Mouse (Mus musculus) lung, postnatal 36 days (tissue): ENCODE measurements around the gene Ubl3.

Experiments
- DNase-seq: peaks from one replicate; pipeline ENCODE4 v3.0.0; 2022; ENCODE audit warnings: mixed read lengths

The Ubl3 gene

GRCm38 (mm10) chr5:148522378-148522777 is 30.2 kb downstream of the Ubl3 start:
- DNase-seq: no peak

GRCm38 (mm10) chr5:148517445-148517844 is 35.1 kb downstream of the Ubl3 start:
- DNase-seq: no peak

GRCm38 (mm10) chr5:148512042-148512640 is 40.4 kb downstream of the Ubl3 start:
- DNase-seq: peak; percentile 74

GRCm38 (mm10) chr5:148510265-148510664 is 42.3 kb downstream of the Ubl3 start:
- DNase-seq: no peak

- peak; percentile 48 for DNase-seq
Measured at GRCm38 (mm10) chr5:148509731-148510130, 42.9 kb downstream of the Ubl3 start.

GRCm38 (mm10) chr5:148508901-148509604 is 43.5 kb downstream of the Ubl3 start:
- peak; percentile 87 for DNase-seq

GRCm38 (mm10) chr5:148505381-148505780 is 47.2 kb downstream of the Ubl3 start:
- no peak for DNase-seq

GRCm38 (mm10) chr5:148502237-148502636 is 50.4 kb downstream of the Ubl3 start:
- no peak for DNase-seq

- DNase-seq: no peak
Measured at GRCm38 (mm10) chr5:148501228-148501957, 51.2 kb downstream of the Ubl3 start.

GRCm38 (mm10) chr5:148500516-148500915 is 52.1 kb downstream of the Ubl3 start:
- peak; percentile 77 for DNase-seq

GRCm38 (mm10) chr5:148499616-148500015 is 53.0 kb downstream of the Ubl3 start:
- DNase-seq: no peak

- DNase-seq: no peak
Measured at GRCm38 (mm10) chr5:148495991-148496390, 56.6 kb downstream of the Ubl3 start.

- peak; percentile 73 for DNase-seq
Measured at GRCm38 (mm10) chr5:148495173-148495572, 57.4 kb downstream of the Ubl3 start.

GRCm38 (mm10) chr5:148494249-148494648 is 58.3 kb downstream of the Ubl3 start:
- DNase-seq: no peak

GRCm38 (mm10) chr5:148493025-148493424 is 59.6 kb downstream of the Ubl3 start:
- DNase-seq: no peak

- no peak for DNase-seq
Measured at GRCm38 (mm10) chr5:148490391-148490790, 62.2 kb downstream of the Ubl3 start.

- peak; percentile 40 for DNase-seq
Measured at GRCm38 (mm10) chr5:148489724-148490193, 62.8 kb downstream of the Ubl3 start.

GRCm38 (mm10) chr5:148488891-148489723 is 63.5 kb downstream of the Ubl3 start:
- peak; percentile 73 for DNase-seq

- peak; percentile 32 for DNase-seq
Measured at GRCm38 (mm10) chr5:148486202-148486601, 66.4 kb downstream of the Ubl3 start.

- no peak for DNase-seq
Measured at GRCm38 (mm10) chr5:148481745-148482144, 70.8 kb downstream of the Ubl3 start.

- no peak for DNase-seq
Measured at GRCm38 (mm10) chr5:148474346-148474745, 78.2 kb downstream of the Ubl3 start.

GRCm38 (mm10) chr5:148468626-148469441 is 83.8 kb downstream of the Ubl3 start:
- DNase-seq: no peak
